Mouse (Mus musculus): Measurements from ENCODE around the gene Lpgat1. TPM values are rescaled to one million over a fixed set of nuclear protein-coding genes. Genes with fewer than 3 reads are reported as not detected.

The Lpgat1 gene
- total and polyA plus RNA-seq, 3 experiments = 15.3 to 40.0 (median 31.8) TPM

- no peaks in the 10 kb centered on the region for H3K27me3 ChIP-seq (replicated peaks)
- no peak for DNase-seq (ENCODE audit: extremely low read depth)
- H3K4me2 ChIP-seq (ENCODE audit: insufficient read depth, low read depth, poor library complexity, severe bottlenecking) = no peak overlapping the region
- dilution Hi-C loops (cut with MboI; ENCODE audit: extremely low pct_ligation_motif_present, extremely low pct_unique_long_range_greater_than_20kb, low sequenced_read_pairs) = no loop called here
- H3K36me3 ChIP-seq (replicated peaks in 1 of 2; ENCODE audit: control insufficient read depth in 1 of 2, insufficient read depth in 1 of 2, low read length in 1 of 2) = no peaks in the 10 kb centered on the region
- no peaks in the 10 kb centered on the region for H3K9me3 ChIP-seq (replicated peaks; ENCODE audit: low read length)
- no peak for TF ChIP-seq MAFK (IDR thresholded peaks at IDR 0.05; ENCODE audit: insufficient replicate concordance, low read length)
- TF ChIP-seq RAD21 (IDR thresholded peaks at IDR 0.05; ENCODE audit: low read depth, low read length) = no peak
- no peak for TF ChIP-seq JUN (IDR thresholded peaks at IDR 0.05; ENCODE audit: insufficient read depth, low read depth, low read length)
- TF ChIP-seq USF2 (conservative IDR thresholded peaks at IDR 0.05; ENCODE audit: low read depth, low read length) = no peak
- no peak for TF ChIP-seq JUND (conservative IDR thresholded peaks at IDR 0.05; ENCODE audit: low read depth, low read length)
- TF ChIP-seq CHD2 (IDR thresholded peaks at IDR 0.05; ENCODE audit: low read length) = no peak
- TF ChIP-seq MXI1 (IDR thresholded peaks at IDR 0.05; ENCODE audit: low read depth, low read length) = no peak
- TF ChIP-seq TCF12 (IDR thresholded peaks at IDR 0.05; ENCODE audit: low read depth, low read length) = no peak
- no peak for TF ChIP-seq HCFC1 (IDR thresholded peaks at IDR 0.05; ENCODE audit: low read depth, low read length)
- no peak for TF ChIP-seq MEF2A (IDR thresholded peaks at IDR 0.05; ENCODE audit: borderline replicate concordance, low read depth, low read length)
- no peak for TF ChIP-seq ELF1 (IDR thresholded peaks at IDR 0.05; ENCODE audit: low read depth, low read length)
- TF ChIP-seq ZNF384 (IDR thresholded peaks at IDR 0.05; ENCODE audit: low read depth, low read length) = no peak
- TF ChIP-seq NELFE (IDR thresholded peaks at IDR 0.05; ENCODE audit: low read depth, low read length) = no peak
- TF ChIP-seq SIN3A (IDR thresholded peaks at IDR 0.05; ENCODE audit: low read length) = no peak
- TF ChIP-seq KAT2A (IDR thresholded peaks at IDR 0.05; ENCODE audit: insufficient replicate concordance, low read length) = no peak
- no peak for TF ChIP-seq GABPA (IDR thresholded peaks at IDR 0.05; ENCODE audit: insufficient replicate concordance, low read depth, low read length)
- no peak for TF ChIP-seq CHD1 (IDR thresholded peaks at IDR 0.05; ENCODE audit: low read depth, low read length)
- TF ChIP-seq MYC (IDR thresholded peaks at IDR 0.05; ENCODE audit: low read depth, low read length) = no peak
- no peak overlapping the region for H3K9ac ChIP-seq (ENCODE audit: insufficient read depth, low read depth)
- no peak overlapping the region for H3K27ac ChIP-seq (ENCODE audit: insufficient read depth, low read depth)
- H3K4me1 ChIP-seq (ENCODE audit: control insufficient read depth in 1 of 2, insufficient read depth in 2 of 2) = peaks cover 1 to 7% of the 10 kb centered on the region in 2 experiments; a peak in 2 of 4 replicates
- H3K4me3 ChIP-seq (replicated peaks in 1 of 3; ENCODE audit: low read depth in 2 of 3, low read length in 2 of 3, poor library complexity in 1 of 3) = no peak overlapping the region
- in situ Hi-C loops (cut with MboI; ENCODE audit: low pct_ligation_motif_present, low pct_unique_long_range_greater_than_20kb, low sequenced_read_pairs) = loop anchor here (5.0 to 25.0 kb wide), 2 partner anchors 34 to 94 kb away; no protein-coding TSS in a partner anchor
- no peaks in the 10 kb centered on the region for H3K79me2 ChIP-seq (replicated peaks; ENCODE audit: control insufficient read depth, extremely low read depth, insufficient read depth, poor library complexity, severe bottlenecking)
Observed at GRCm38 (mm10) chr1:191706541-191707078, 11.0 kb upstream of the Lpgat1 start.

- no peak for TF ChIP-seq ZNF384 (IDR thresholded peaks at IDR 0.05; ENCODE audit: low read depth, low read length)
- no peak for TF ChIP-seq MAZ (IDR thresholded peaks at IDR 0.05; ENCODE audit: low read depth, low read length)
- no peak for TF ChIP-seq ZC3H11A (IDR thresholded peaks at IDR 0.05; ENCODE audit: low read depth, low read length)
- TF ChIP-seq NELFE (IDR thresholded peaks at IDR 0.05; ENCODE audit: low read depth, low read length) = no peak
- no peak for TF ChIP-seq MAX (IDR thresholded peaks at IDR 0.05; ENCODE audit: low read length)
- no peak for TF ChIP-seq CTCF (conservative IDR thresholded peaks at IDR 0.05 in 1 of 2, IDR thresholded peaks at IDR 0.05 in 1 of 2; ENCODE audit: low read depth in 2 of 2, low read length in 2 of 2)
- no peak for TF ChIP-seq ETS1 (conservative IDR thresholded peaks at IDR 0.05; ENCODE audit: low read depth, low read length)
- TF ChIP-seq CHD2 (IDR thresholded peaks at IDR 0.05; ENCODE audit: low read length) = no peak
- Histone ChIP-seq H3K4me2 (ENCODE audit: insufficient read depth, low read depth, poor library complexity, severe bottlenecking) (no peak overlapping the region), H3K27ac (ENCODE audit: insufficient read depth, low read depth) (no peak overlapping the region), H3K79me2 (replicated peaks; ENCODE audit: control insufficient read depth, extremely low read depth, insufficient read depth, poor library complexity, severe bottlenecking) (no peaks in the 10 kb centered on the region; the same call in 1 of the 2 replicates), H3K27me3 (replicated peaks) (no peaks in the 10 kb centered on the region), H3K4me1 (ENCODE audit: control insufficient read depth in 1 of 2, insufficient read depth in 2 of 2) (peaks cover 3 to 28% of the 10 kb centered on the region in 2 experiments; a peak in 3 of 4 replicates), H3K36me3 (replicated peaks in 1 of 2; ENCODE audit: control insufficient read depth in 1 of 2, insufficient read depth in 1 of 2, low read length in 1 of 2) (no peaks in the 10 kb centered on the region), H3K9me3 (replicated peaks; ENCODE audit: low read length) (no peaks in the 10 kb centered on the region), H3K9ac (ENCODE audit: insufficient read depth, low read depth) (no peak overlapping the region), H3K4me3 (replicated peaks in 1 of 3; ENCODE audit: low read depth in 2 of 3, low read length in 2 of 3, poor library complexity in 1 of 3) (no peak overlapping the region)
- dilution Hi-C loops (cut with MboI; ENCODE audit: extremely low pct_ligation_motif_present, extremely low pct_unique_long_range_greater_than_20kb, low sequenced_read_pairs) = no loop called here
- DNase-seq (ENCODE audit: extremely low read depth) = no peak
- in situ Hi-C loops (cut with MboI; ENCODE audit: low pct_ligation_motif_present, low pct_unique_long_range_greater_than_20kb, low sequenced_read_pairs) = loop anchor here (5.0 to 25.0 kb wide), 2 partner anchors 38 to 98 kb away; no protein-coding TSS in a partner anchor
Observed at GRCm38 (mm10) chr1:191709811-191710210, 7.8 kb upstream of the Lpgat1 start.

Measured in CH12.LX (cell line).